Comparison of ENCODE assay signal across 13 mouse cellular contexts in genomic region chr11:34865741-34866270, GRCm38 (mm10).
"Had no signal": no experiment of that assay in that cellular context is flagged by ENCODE, and none has a peak within 500 bp of the region (broad histone marks: within the 10 kb centered on the region; RNA-seq: fewer than 3 reads in every experiment).

No protein-coding gene starts in this region.

- DNase-seq: kidney, adult 8-10 months; kidney, postnatal 10 days; kidney, postnatal 36 days; liver, embryonic 13.5 days; thymus, adult 2 months; thymus, postnatal 25 days had no signal

- H3K27ac ChIP-seq: kidney, embryonic 15.5 days; liver, embryonic 13.5 days; midbrain, embryonic 10.5 days; midbrain, embryonic 13.5 days; neural tube, embryonic 13.5 days; stomach, postnatal 0 days had no signal

- H3K4me3 ChIP-seq: kidney, embryonic 15.5 days; liver, embryonic 13.5 days; megakaryocyte, embryonic 14.5 days; midbrain, embryonic 10.5 days; midbrain, embryonic 13.5 days; myocyte; neural tube, embryonic 13.5 days had no signal
